Mouse (Mus musculus) ES-Bruce4 (cell line): ENCODE results near the gene Ret.

Experiments
- CTCF ChIP-seq: IDR thresholded peaks from one replicate; pipeline ENCODE4 v1.8.1; 2011; ENCODE audit warnings: low read depth, low read length
- EP300 ChIP-seq: IDR thresholded peaks from 2 replicates; pipeline ENCODE4 v1.6.1; 2011; ENCODE audit warnings: low read depth, low read length; ENCODE audit not compliant: insufficient read depth

- no peak for TF ChIP-seq CTCF
- no peak for TF ChIP-seq EP300
These were observed 623 bp downstream of the Ret start for GRCm38 (mm10) chr6:118196751-118197439.
